Mouse (Mus musculus) left cerebral cortex, adult 18-20 months (tissue): Measurements from ENCODE around the gene Olfr1056. TPM values are rescaled to one million over a fixed set of nuclear protein-coding genes. Genes with fewer than 3 reads are reported as not detected.
"Not testable (repeated sequence)": the region's sequence is repeated elsewhere in the genome, so short reads cannot be mapped to it uniquely, and the experiment has no call there.

Experiments
- DNase-seq, 2 experiments: peaks; one replicate each; pipeline ENCODE4 v3.0.0; 2021 to 2022; ENCODE audit warnings: low spot score in 2 of 2, mixed read lengths in 1 of 2
- long read RNA-seq, 2 experiments: library from polyadenylated mRNA; stranded (forward); transcript quantifications; one replicate each; pipeline ENCODE4 v2.0.0; 2021
- total RNA-seq, 2 experiments: library from RNA; stranded (reverse); gene quantifications; 2 replicates each; pipeline ENCODE4 v1.2.3; 2021

Olfr1056 gene
- total RNA-seq, result not detected
- long read RNA-seq, experiment 1, result 0 reads
- long read RNA-seq, experiment 2, result 0 reads

DNA sequence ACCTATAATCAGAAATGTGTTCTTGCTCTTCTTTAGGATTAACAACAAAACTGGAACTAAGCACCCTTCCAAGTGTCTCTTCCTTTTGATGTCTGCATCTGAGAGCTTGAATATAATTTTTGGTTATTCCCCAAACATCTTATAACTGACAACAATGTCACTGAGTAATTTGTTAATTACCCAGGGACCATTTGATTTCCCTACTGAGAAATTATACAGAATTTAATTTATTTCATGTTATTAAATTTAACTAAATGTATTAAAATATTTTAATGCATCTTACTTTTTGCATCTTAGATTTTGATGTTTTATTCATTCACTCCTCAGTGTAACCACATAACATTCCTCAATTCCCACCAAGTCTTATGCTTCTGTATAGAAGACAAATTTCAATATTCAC is at the start of gene Olfr1056:
TSS of gene Olfr1056 (minus strand) at position 101 of the 400 bp plus-strand sequence.
- DNase-seq, result no peak

GRCm38 (mm10) chr2:86395114-86395513 is 32.8 kb upstream of the Olfr1056 start:
- no peak for DNase-seq

DNA sequence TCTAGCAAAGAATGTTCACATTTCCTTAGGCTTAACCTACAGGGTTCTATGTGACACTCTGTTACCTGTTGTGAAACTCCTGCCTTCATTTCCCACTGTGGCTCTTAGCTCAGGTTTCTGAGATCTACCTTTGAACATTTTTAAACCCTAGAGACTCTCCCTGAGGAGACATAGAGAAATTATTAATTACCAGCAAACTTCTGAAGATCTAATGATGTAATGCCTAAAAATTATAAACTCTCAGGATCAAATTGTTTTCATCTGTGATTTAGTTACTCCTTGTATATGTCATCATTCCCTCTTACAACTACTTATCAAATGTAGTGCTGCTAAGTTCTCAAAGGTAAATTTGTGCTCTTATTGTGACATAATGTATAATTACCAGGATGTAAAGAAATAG is 26.2 kb upstream of the Olfr1056 start, which contains the start of gene Olfr1058:
TSS of gene Olfr1058 (minus strand) at position 101 of the 400 bp plus-strand sequence.
- not testable (repeated sequence) for DNase-seq

DNA sequence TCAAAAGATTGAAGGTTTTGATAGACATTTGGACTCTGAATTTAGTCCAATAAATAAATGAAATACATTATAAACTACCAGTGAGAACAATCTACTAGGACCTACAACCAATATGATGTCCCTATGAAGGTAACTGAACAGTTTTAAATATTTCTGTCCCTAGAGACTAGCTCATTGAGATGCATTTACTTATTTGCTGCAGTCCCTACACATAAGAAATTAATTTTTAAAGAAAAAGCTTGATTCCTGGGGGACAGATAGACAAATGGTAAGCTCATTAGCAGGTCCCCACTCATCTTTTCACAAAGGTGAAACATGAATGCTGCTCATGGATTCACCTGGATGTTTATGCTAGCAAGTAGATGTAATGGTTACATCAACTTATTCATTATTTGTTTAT is 16.0 kb upstream of the Olfr1056 start, which contains the start of gene Olfr1057:
TSS of gene Olfr1057 (minus strand) at position 101 of the 400 bp plus-strand sequence.
- no peak for DNase-seq

- DNase-seq, result not testable (repeated sequence)
Measured at GRCm38 (mm10) chr2:86366342-86366741, 4.1 kb upstream of the Olfr1056 start.

DNA sequence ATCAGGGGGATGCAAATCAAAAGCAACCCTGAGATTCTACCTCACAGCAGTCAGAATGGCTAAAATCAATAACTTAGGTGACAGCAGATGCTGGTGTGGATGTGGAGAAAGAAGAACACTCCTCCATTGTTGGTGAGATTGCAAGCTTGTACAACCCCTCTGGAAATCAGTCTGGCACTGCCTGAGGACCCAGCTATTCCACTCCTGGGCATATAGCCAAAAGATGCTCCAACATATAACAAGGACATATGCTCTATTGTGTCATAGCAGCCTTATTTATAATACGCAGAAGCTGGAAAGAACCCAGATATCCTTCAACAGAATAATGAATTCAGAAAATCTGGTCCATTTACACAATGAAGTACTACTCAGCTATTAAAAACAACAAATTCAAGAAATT is 10.5 kb downstream of the Olfr1056 start:
- DNase-seq, result not testable (repeated sequence)

DNA sequence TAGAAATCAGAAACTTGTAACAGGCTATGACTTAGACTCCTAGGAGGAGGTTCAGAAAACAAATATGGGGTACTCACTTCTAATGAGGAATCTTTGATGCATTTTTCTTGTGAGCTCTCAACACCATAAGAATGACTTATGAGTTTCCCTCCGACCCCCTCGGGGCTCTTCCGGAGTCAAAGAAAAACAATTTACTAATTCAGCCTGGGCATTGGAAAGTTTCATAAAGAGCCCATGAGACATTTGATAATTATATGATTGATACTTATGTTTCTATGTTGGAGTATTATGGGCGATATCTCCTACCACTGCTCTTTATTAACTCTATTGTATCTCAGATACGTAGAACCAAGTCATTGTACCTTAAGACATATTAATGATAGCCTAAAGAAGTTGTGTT is 12.1 kb downstream of the Olfr1056 start, which contains the start of gene Olfr1055:
TSS of gene Olfr1055 (minus strand) at position 101 of the 400 bp plus-strand sequence.
- DNase-seq, result no peak

DNA sequence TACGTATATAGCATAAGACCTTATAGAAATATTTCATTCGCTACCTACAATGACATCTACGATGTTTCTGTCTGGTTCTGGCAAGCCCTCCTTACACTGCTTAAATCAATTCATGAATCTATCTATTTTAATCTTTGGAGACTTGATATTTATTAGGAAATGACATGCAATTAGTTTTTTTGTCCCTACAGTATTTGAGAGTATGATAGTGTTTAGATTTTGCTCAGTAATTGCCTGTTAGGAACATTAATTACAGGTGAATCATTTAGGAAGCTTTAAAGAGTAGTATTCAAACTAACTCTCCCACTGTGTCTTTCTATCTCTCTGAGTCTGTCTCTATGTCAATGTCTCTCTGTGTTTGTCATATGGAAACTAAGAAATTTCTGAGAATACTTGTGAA is 26.9 kb downstream of the Olfr1056 start, which contains the start of gene Olfr1054:
TSS of gene Olfr1054 (minus strand) at position 101 of the 400 bp plus-strand sequence.
- DNase-seq, result no peak

DNA sequence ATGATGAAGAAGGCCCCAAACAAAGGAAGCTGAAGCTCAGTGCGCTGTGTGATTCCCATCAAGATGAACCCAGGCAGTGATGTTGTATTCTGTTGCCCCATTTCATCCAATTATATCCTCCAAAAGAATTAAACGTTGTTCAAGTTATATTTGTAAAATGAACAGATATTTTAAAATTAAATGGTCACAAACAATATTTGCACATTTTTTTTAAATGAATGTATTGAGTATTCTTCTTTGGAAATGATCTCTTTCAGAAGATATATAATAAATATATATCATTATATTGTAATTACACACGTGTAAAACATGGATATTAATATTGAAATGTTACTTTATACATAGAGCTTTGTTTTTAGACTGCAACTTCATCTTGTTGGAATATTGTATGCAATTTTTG is 47.1 kb downstream of the Olfr1056 start, which contains the start of gene Olfr1053:
TSS of gene Olfr1053 (minus strand) at position 101 of the 400 bp plus-strand sequence.
- no peak for DNase-seq

Other genes with a start within 250 kb of the Olfr1056 start
- not detected for gene Olfr1039, start 226.5 kb downstream of the Olfr1056 start, total RNA-seq
- gene Olfr1040, start 215.7 kb downstream of the Olfr1056 start, total RNA-seq, result not detected
- not detected for gene Olfr1042, start 200.6 kb downstream of the Olfr1056 start, total RNA-seq
- not detected for gene Olfr1043, start 194.9 kb downstream of the Olfr1056 start, total RNA-seq
- gene Olfr1044, start 184.6 kb downstream of the Olfr1056 start, total RNA-seq, result not detected
- gene Olfr52, start 176.8 kb downstream of the Olfr1056 start, total RNA-seq, result not detected
- gene Olfr1045, start 159.5 kb downstream of the Olfr1056 start, total RNA-seq, result not detected
- gene Olfr1046, start 143.2 kb downstream of the Olfr1056 start, total RNA-seq, result not detected
- not detected for gene Olfr1047, start 131.1 kb downstream of the Olfr1056 start, total RNA-seq
- not detected for gene Olfr1048, start 122.2 kb downstream of the Olfr1056 start, total RNA-seq
- not detected for gene Olfr1049, start 104.1 kb downstream of the Olfr1056 start, total RNA-seq
- gene Olfr1051, start 83.4 kb downstream of the Olfr1056 start, total RNA-seq, result not detected
- not detected for gene Olfr1052, start 70.0 kb downstream of the Olfr1056 start, total RNA-seq
- not detected for gene Olfr1053, start 47.2 kb downstream of the Olfr1056 start, total RNA-seq
- gene Olfr1054, start 27.0 kb downstream of the Olfr1056 start, total RNA-seq, result not detected
- not detected for gene Olfr1055, start 12.2 kb downstream of the Olfr1056 start, total RNA-seq
- gene Olfr1057, start 15.9 kb upstream of the Olfr1056 start, total RNA-seq, result not detected
- not detected for gene Olfr1058, start 26.1 kb upstream of the Olfr1056 start, total RNA-seq
- gene Olfr1061, start 51.6 kb upstream of the Olfr1056 start, total RNA-seq, result not detected
- not detected for gene Olfr1062, start 64.3 kb upstream of the Olfr1056 start, total RNA-seq
- gene Olfr1065, start 88.1 kb upstream of the Olfr1056 start, total RNA-seq, result not detected
- gene Olfr1066, start 93.8 kb upstream of the Olfr1056 start, total RNA-seq, result not detected
- not detected for gene Olfr228, start 124.9 kb upstream of the Olfr1056 start, total RNA-seq
- gene Olfr1076, start 146.0 kb upstream of the Olfr1056 start, total RNA-seq, result not detected
- not detected for gene Olfr1079, start 180.0 kb upstream of the Olfr1056 start, total RNA-seq
- not detected for gene Olfr1080, start 195.8 kb upstream of the Olfr1056 start, total RNA-seq
- not detected for gene Olfr1082, start 236.5 kb upstream of the Olfr1056 start, total RNA-seq